ENCODE assay signal across 13 mouse cellular contexts in the genomic region with DNA sequence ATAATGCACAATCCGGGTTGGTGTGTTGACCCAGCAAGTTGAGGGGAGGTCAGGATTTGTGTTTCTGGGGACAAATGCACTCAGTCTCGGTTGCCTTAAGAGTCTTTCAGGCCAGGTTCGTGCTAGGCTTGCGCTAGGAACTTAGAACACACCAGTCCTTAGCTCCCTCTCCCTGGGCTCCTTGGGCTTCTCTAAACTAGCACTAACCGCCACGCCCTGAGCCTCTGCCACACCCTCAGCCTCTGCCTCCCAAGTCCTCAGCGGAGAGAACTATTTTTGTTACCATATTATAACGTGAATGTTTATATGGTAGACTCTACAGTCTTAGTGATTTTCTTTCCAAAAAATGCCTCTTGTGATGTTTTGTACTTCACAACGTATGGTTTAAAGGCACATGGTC. TPM values are rescaled to one million over a fixed set of nuclear protein-coding genes. Genes with fewer than 3 reads are reported as not detected.
"Had no signal": no experiment of that assay in that cellular context is flagged by ENCODE, and none has a peak within 500 bp of the region (broad histone marks: within the 10 kb centered on the region; RNA-seq: fewer than 3 reads in every experiment).

No protein-coding gene starts in this region.

- ATAC-seq: intestine, embryonic 15.5 days; midbrain, embryonic 13.5 days had no signal

- H3K27ac ChIP-seq: intestine, embryonic 15.5 days; kidney, postnatal 0 days; limb, embryonic 15.5 days; midbrain, embryonic 13.5 days had no signal

- H3K27me3 ChIP-seq: intestine, embryonic 15.5 days; limb, embryonic 15.5 days; midbrain, embryonic 13.5 days had no signal

- H3K4me2 ChIP-seq: intestine, embryonic 15.5 days; limb, embryonic 15.5 days; lung, embryonic 14.5 days; midbrain, embryonic 13.5 days had no signal

- H3K9me3 ChIP-seq: intestine, embryonic 15.5 days; limb, embryonic 15.5 days; midbrain, embryonic 13.5 days had no signal

- H3K4me1 ChIP-seq: intestine, embryonic 15.5 days; limb, embryonic 15.5 days; midbrain, embryonic 13.5 days had no signal

- DNase-seq: kidney, adult 18-20 months; kidney, postnatal 36 days; layer of hippocampus, adult 9-11 months; layer of hippocampus, postnatal 36 days; lung, embryonic 14.5 days; right cerebral cortex, postnatal 14 days; thymus, adult 18-20 months; thymus, postnatal 25 days had no signal

- H3K9ac ChIP-seq: intestine, embryonic 15.5 days; limb, embryonic 15.5 days; lung, embryonic 14.5 days; midbrain, embryonic 13.5 days had no signal

- H3K4me3 ChIP-seq: intestine, embryonic 15.5 days; limb, embryonic 15.5 days; midbrain, embryonic 13.5 days had no signal

RNA-seq across cellular contexts. Expression of gene 1810049J17Rik, which starts 50.4 kb away (rescaled TPM):
- total RNA-seq: midbrain, postnatal 0 days had no signal
